Mouse (Mus musculus) effector memory CD4-positive, alpha-beta T cell, adult 7 months (primary cell): ENCODE results near the gene Kcnt2. TPM values are rescaled to one million over a fixed set of nuclear protein-coding genes. Genes with fewer than 3 reads are reported as not detected.

Experiments used
- polyA plus RNA-seq: library from polyadenylated mRNA; unstranded; fragments of 100-300 nt; shearing (Covaris generic); gene quantifications from one replicate; pipeline ENCODE4 v1.2.1, GENCODE M21; 2017

Gene Kcnt2
- polyA plus RNA-seq = not detected

DNA sequence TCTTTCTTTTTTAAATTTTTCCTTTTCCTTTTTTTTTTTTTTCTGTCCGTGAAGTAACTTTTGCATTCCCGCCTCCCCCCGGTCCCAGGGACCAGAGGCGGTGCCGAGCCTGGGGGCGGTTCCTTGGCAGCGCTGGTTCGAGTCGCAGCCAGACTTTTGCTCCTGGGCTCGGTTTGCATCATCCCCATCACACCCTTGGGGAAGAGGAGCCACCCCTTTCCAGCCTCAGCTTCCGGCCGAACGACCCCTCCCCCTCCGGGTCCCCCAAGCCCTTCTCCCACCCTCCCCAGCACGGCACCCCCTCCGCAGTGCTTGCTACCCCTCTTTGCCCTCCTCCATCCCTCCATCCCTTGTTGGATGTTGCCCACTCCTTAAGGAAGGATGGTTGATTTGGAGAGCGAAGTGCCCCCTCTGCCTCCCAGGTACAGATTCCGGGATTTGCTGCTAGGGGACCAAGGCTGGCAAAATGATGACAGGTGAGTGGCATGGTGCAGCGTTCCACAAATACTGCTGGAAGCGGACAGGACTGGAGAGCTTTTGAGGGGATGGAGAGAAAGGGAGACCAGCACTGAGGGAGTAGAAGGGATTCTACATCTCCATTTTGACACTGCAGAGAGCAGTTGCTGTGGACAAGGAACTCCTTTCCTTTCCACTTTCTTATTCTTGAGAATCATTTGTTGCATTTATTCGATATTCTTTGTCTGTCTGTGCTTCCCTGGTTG, at the start of gene Kcnt2:
Gene Kcnt2 (plus strand): TSS at position 283 of the 722 bp plus-strand sequence.

Other genes starting within 250 kb of the Kcnt2 start
- 0.28 TPM for gene Cfh, start 62.4 kb upstream of the Kcnt2 start, polyA plus RNA-seq